Mouse (Mus musculus) cerebellum, adult 8-10 months (tissue): ENCODE results near the gene Zc2hc1c.

Experiments used
- DNase-seq: peaks from one replicate; pipeline ENCODE4 v3.0.0; 2022

Zc2hc1c gene

GRCm38 (mm10) chr12:85342310-85342709 lies 53.9 kb downstream of the Zc2hc1c start:
- DNase-seq, result no peak

- no peak for DNase-seq
These were observed 55.9 kb downstream of the Zc2hc1c start for GRCm38 (mm10) chr12:85344252-85344651.

GRCm38 (mm10) chr12:85345559-85345958 lies 57.2 kb downstream of the Zc2hc1c start:
- DNase-seq, result no peak

- peak; percentile 60 for DNase-seq
These were observed 58.0 kb downstream of the Zc2hc1c start for GRCm38 (mm10) chr12:85346374-85346773.

GRCm38 (mm10) chr12:85347196-85347595 lies 58.8 kb downstream of the Zc2hc1c start:
- DNase-seq, result no peak

GRCm38 (mm10) chr12:85348338-85348737 lies 59.9 kb downstream of the Zc2hc1c start:
- no peak for DNase-seq
